Mouse (Mus musculus) left cerebral cortex, postnatal 10 days (tissue): ENCODE measurements at regions not wholly inside any gene's neighbourhood (a gene's known extent, or its start where the extent isn't known, plus 50 kb on each side); places are given as distances from the start of the nearest gene placed in this dataset.

Experiments used
- DNase-seq, 2 experiments: peaks; one replicate each; pipeline ENCODE4 v3.0.0; 2021 to 2022; ENCODE audit warnings: low spot score in 2 of 2, mixed read lengths in 1 of 2; ENCODE audit errors: extremely low spot score in 1 of 2
- intact Hi-C: fragments of 180-260 bp; cut with DNase I; formaldehyde crosslinking; loops from one replicate; pipeline ENCODE4 v1.15.1; 2025

- intact Hi-C loops, result no loop called here
- DNase-seq, result no peak
Observed at GRCm38 (mm10) chr12:107539683-107540082, 51.3 kb downstream of the 3110018I06Rik start.

- intact Hi-C loops, result no loop called here
- DNase-seq, result no peak
Observed at GRCm38 (mm10) chr12:107541196-107541595, 52.8 kb downstream of the 3110018I06Rik start.

- intact Hi-C loops, result no loop called here
- no peak for DNase-seq
Observed at GRCm38 (mm10) chr12:107547194-107547885, 58.9 kb downstream of the 3110018I06Rik start.

- intact Hi-C loops, result no loop called here
- no peak for DNase-seq
Observed at GRCm38 (mm10) chr12:107547886-107548448, 59.5 kb downstream of the 3110018I06Rik start.

GRCm38 (mm10) chr12:107549452-107550296, 61.2 kb downstream of the 3110018I06Rik start:
- no peak for DNase-seq
- intact Hi-C loops, result no loop called here

- intact Hi-C loops, result no loop called here
- DNase-seq, result no peak
Observed at GRCm38 (mm10) chr12:107559191-107559590, 70.8 kb downstream of the 3110018I06Rik start.

GRCm38 (mm10) chr12:107560100-107560499, 71.7 kb downstream of the 3110018I06Rik start:
- intact Hi-C loops, result no loop called here
- DNase-seq, result no peak

GRCm38 (mm10) chr12:107572586-107572985, 84.2 kb downstream of the 3110018I06Rik start:
- no peak for DNase-seq
- intact Hi-C loops, result no loop called here

GRCm38 (mm10) chr12:107579508-107579907, 91.1 kb downstream of the 3110018I06Rik start:
- intact Hi-C loops, result no loop called here
- no peak for DNase-seq

- intact Hi-C loops, result no loop called here
- no peak for DNase-seq
Observed at GRCm38 (mm10) chr12:107583151-107583720, 94.8 kb downstream of the 3110018I06Rik start.

GRCm38 (mm10) chr12:107585696-107586225, 97.3 kb downstream of the 3110018I06Rik start:
- DNase-seq, result no peak
- intact Hi-C loops, result no loop called here

GRCm38 (mm10) chr12:107596236-107596635, 107.8 kb downstream of the 3110018I06Rik start:
- intact Hi-C loops, result no loop called here
- DNase-seq, result no peak

- intact Hi-C loops, result no loop called here
- DNase-seq, result no peak
Observed at GRCm38 (mm10) chr12:107600576-107600975, 112.1 kb downstream of the 3110018I06Rik start.

- intact Hi-C loops, result no loop called here
- DNase-seq, result no peak
Observed at GRCm38 (mm10) chr12:107608966-107609365, 120.5 kb downstream of the 3110018I06Rik start.

- DNase-seq, result no peak
- intact Hi-C loops, result no loop called here
Observed at GRCm38 (mm10) chr12:107609986-107610385, 121.6 kb downstream of the 3110018I06Rik start.

- intact Hi-C loops, result no loop called here
- DNase-seq, result no peak
Observed at GRCm38 (mm10) chr12:107617212-107617994, 129.0 kb downstream of the 3110018I06Rik start.

- no peak for DNase-seq
- intact Hi-C loops, result no loop called here
Observed at GRCm38 (mm10) chr12:107624446-107624845, 136.0 kb downstream of the 3110018I06Rik start.

GRCm38 (mm10) chr12:107648008-107648407, 159.6 kb downstream of the 3110018I06Rik start:
- no peak for DNase-seq
- intact Hi-C loops, result no loop called here
